Mouse (Mus musculus): ENCODE data around the gene Ankrd6. TPM values are rescaled to one million over a fixed set of nuclear protein-coding genes. Genes with fewer than 3 reads are reported as not detected.

Ankrd6 gene
- polyA plus RNA-seq, 3 experiments from 2014 or later = 1.2 to 2.9 (median 2.7) TPM

- no peak for ATAC-seq
Measured at GRCm38 (mm10) chr4:32948696-32949095, 1.9 kb downstream of the Ankrd6 start.

GRCm38 (mm10) chr4:32947631-32948030 lies 3.0 kb downstream of the Ankrd6 start:
- no peak for ATAC-seq

- ATAC-seq = no peak
Measured at GRCm38 (mm10) chr4:32940984-32941383, 9.7 kb downstream of the Ankrd6 start.

GRCm38 (mm10) chr4:32939964-32940363 lies 10.7 kb downstream of the Ankrd6 start:
- no peak for ATAC-seq

- no peak for ATAC-seq
Measured at GRCm38 (mm10) chr4:32939521-32939920, 11.1 kb downstream of the Ankrd6 start.

GRCm38 (mm10) chr4:32936762-32937341 lies 13.8 kb downstream of the Ankrd6 start:
- ATAC-seq = no peak

- peak; percentile 69 for ATAC-seq
Measured at GRCm38 (mm10) chr4:32932056-32932455, 18.6 kb downstream of the Ankrd6 start.

- ATAC-seq = no peak
Measured at GRCm38 (mm10) chr4:32929750-32930149, 20.9 kb downstream of the Ankrd6 start.

GRCm38 (mm10) chr4:32928692-32929448 lies 21.8 kb downstream of the Ankrd6 start:
- peak; percentile 86 for ATAC-seq

GRCm38 (mm10) chr4:32923891-32924294 lies 26.7 kb downstream of the Ankrd6 start:
- ATAC-seq = no peak

- no peak for ATAC-seq
Measured at GRCm38 (mm10) chr4:32923436-32923835, 27.2 kb downstream of the Ankrd6 start.

GRCm38 (mm10) chr4:32922871-32923270 lies 27.8 kb downstream of the Ankrd6 start:
- no peak for ATAC-seq

GRCm38 (mm10) chr4:32920863-32921262 lies 29.8 kb downstream of the Ankrd6 start:
- no peak for ATAC-seq

GRCm38 (mm10) chr4:32918571-32918970 lies 32.1 kb downstream of the Ankrd6 start:
- no peak for ATAC-seq

GRCm38 (mm10) chr4:32916689-32917385 lies 33.8 kb downstream of the Ankrd6 start:
- ATAC-seq = no peak

- no peak for ATAC-seq
Measured at GRCm38 (mm10) chr4:32915928-32916327, 34.7 kb downstream of the Ankrd6 start.

- ATAC-seq = no peak
Measured at GRCm38 (mm10) chr4:32909996-32910395, 40.6 kb downstream of the Ankrd6 start.

- peak; percentile 72 for ATAC-seq
Measured at GRCm38 (mm10) chr4:32909241-32909979, 41.2 kb downstream of the Ankrd6 start.

GRCm38 (mm10) chr4:32907631-32908030 lies 43.0 kb downstream of the Ankrd6 start:
- ATAC-seq = no peak

GRCm38 (mm10) chr4:32906627-32907026 lies 44.0 kb downstream of the Ankrd6 start:
- ATAC-seq = peak; percentile 80

- ATAC-seq = no peak
Measured at GRCm38 (mm10) chr4:32905913-32906312, 44.7 kb downstream of the Ankrd6 start.

- no peak for ATAC-seq
Measured at GRCm38 (mm10) chr4:32905381-32905780, 45.3 kb downstream of the Ankrd6 start.

GRCm38 (mm10) chr4:32903826-32904225 lies 46.8 kb downstream of the Ankrd6 start:
- ATAC-seq = no peak
